Mouse (Mus musculus): ENCODE data around the gene Tmod1. TPM values are rescaled to one million over a fixed set of nuclear protein-coding genes. Genes with fewer than 3 reads are reported as not detected.

Gene Tmod1
- 17.1 and 22.3 TPM in 2 replicates for polyA plus RNA-seq (2012; rRNA removed)

- peak; percentile 71 for DNase-seq
Measured at GRCm38 (mm10) chr4:46038892-46039751, at the start of gene Tmod1. Gene Tmod1, plus strand, starts transcription at chr4:46038935.

GRCm38 (mm10) chr4:45990427-45991135 lies 48.2 kb upstream of the Tmod1 start:
- TF ChIP-seq CTCF (IDR thresholded peaks at IDR 0.05; ENCODE audit: insufficient read depth, low read length) (no peak), POLR2A (IDR thresholded peaks at IDR 0.05; ENCODE audit: borderline replicate concordance, extremely low read depth, low read depth, low read length) (no peak)
- DNase-seq = no peak
- WGBS = 35% methylated on average over 6 of the region's 6 CpGs

More at GRCm38 (mm10) chr4:46038892-46039751, at the start of gene Tmod1:
- TF ChIP-seq POLR2A (IDR thresholded peaks at IDR 0.05; ENCODE audit: borderline replicate concordance, extremely low read depth, low read depth, low read length) (peak; percentile 52; the same call in 1 of the 2 replicates), CTCF (IDR thresholded peaks at IDR 0.05; ENCODE audit: insufficient read depth, low read length) (no peak)
- no peaks in the 10 kb centered on the region; the same call in none of the 2 replicates for H3K4me1 ChIP-seq (ENCODE audit: control insufficient read depth, insufficient read depth, low read length)
- WGBS = 1% methylated on average over 72 of the region's 72 CpGs
- H3K4me3 ChIP-seq (replicated peaks; ENCODE audit: extremely low read depth, low read depth, low read length) = peak within 1 kb of the TSS; percentile 79

DNA sequence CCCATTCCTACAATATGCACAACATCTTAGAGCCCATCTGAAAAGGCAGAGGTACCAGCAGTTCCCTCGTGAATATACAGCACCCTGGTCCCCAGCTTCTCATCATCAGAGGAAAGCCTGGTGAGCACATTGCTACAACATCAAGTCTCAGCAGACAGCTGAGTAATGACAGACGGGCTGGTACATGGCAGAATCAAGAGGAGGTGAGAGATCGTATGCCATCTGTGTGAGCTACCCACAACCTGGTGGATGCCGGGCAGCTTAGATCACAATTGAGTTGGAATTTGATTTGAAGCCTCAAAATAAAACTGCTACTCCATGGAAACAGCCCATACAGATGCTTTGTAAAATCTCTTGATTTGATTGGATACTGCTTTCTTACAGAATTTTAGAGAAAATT lies 40.2 kb upstream of the Tmod1 start:
- WGBS = 83% methylated on average over 4 of the region's 4 CpGs

More at GRCm38 (mm10) chr4:45990427-45991135, 48.2 kb upstream of the Tmod1 start:
- H3K4me3 ChIP-seq (replicated peaks; ENCODE audit: extremely low read depth, low read depth, low read length) = no peak overlapping the region
- peaks cover 9% of the 10 kb centered on the region for H3K4me1 ChIP-seq (ENCODE audit: control insufficient read depth, insufficient read depth, low read length)

DNA sequence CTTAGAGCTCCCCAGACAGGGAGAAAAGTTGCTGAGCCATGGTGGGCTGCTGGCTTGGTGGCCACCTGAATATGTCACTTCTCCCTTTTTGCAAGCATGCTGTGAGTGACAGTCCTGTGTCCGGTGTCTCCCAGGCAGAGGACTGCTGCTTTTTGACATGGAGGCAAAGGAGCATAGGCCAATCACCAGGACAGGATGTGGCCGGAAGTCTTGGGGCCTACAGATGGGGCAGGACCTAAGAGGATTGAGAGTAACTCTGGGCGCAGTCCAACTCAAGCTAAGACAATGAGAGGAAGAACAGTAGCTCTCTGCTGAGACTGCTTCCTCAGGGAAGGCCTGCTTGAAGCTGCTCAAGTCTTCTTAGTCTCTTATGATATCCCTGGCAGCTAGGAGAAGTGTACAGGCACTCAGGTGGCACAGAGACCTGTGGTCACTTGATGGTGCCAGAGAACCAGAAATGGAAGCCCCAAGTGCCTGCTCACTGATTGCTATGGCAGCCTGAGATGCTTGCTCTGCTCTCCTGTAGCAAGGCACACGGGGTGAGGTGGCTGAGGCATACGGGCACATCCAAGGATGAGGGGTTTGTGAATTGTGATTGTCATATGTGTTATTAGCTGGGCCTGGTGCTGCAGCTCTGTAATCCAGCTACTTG lies 30.5 kb upstream of the Tmod1 start:
- no peak for DNase-seq
- TF ChIP-seq POLR2A (IDR thresholded peaks at IDR 0.05; ENCODE audit: borderline replicate concordance, extremely low read depth, low read depth, low read length) (no peak), CTCF (IDR thresholded peaks at IDR 0.05; ENCODE audit: insufficient read depth, low read length) (no peak)
- WGBS = 56% methylated on average over 5 of the region's 5 CpGs

More for the DNA sequence above, 40.2 kb upstream of the Tmod1 start:
- TF ChIP-seq POLR2A (IDR thresholded peaks at IDR 0.05; ENCODE audit: borderline replicate concordance, extremely low read depth, low read depth, low read length) = no peak
- TF ChIP-seq CTCF (IDR thresholded peaks at IDR 0.05; ENCODE audit: insufficient read depth, low read length) = no peak
- no peak overlapping the region for H3K4me3 ChIP-seq (replicated peaks; ENCODE audit: extremely low read depth, low read depth, low read length)
- H3K4me1 ChIP-seq (ENCODE audit: control insufficient read depth, insufficient read depth, low read length) = no peaks in the 10 kb centered on the region
- DNase-seq = no peak

GRCm38 (mm10) chr4:46011698-46012097 lies 27.0 kb upstream of the Tmod1 start:
- TF ChIP-seq CTCF (IDR thresholded peaks at IDR 0.05; ENCODE audit: insufficient read depth, low read length) (no peak), POLR2A (IDR thresholded peaks at IDR 0.05; ENCODE audit: borderline replicate concordance, extremely low read depth, low read depth, low read length) (no peak)
- Histone ChIP-seq H3K4me1 (ENCODE audit: control insufficient read depth, insufficient read depth, low read length) (0 out of 2 replicates have a peak, but pooled peaks cover 2% of the 10 kb centered on the region), H3K4me3 (replicated peaks; ENCODE audit: extremely low read depth, low read depth, low read length) (no peak overlapping the region)
- DNase-seq = no peak
- 91% methylated on average over 2 of the region's 2 CpGs for WGBS

More for the DNA sequence above, 30.5 kb upstream of the Tmod1 start:
- 0 out of 2 replicates have a peak, but pooled peaks cover 2% of the 10 kb centered on the region for H3K4me1 ChIP-seq (ENCODE audit: control insufficient read depth, insufficient read depth, low read length)
- H3K4me3 ChIP-seq (replicated peaks; ENCODE audit: extremely low read depth, low read depth, low read length) = no peak overlapping the region

DNA sequence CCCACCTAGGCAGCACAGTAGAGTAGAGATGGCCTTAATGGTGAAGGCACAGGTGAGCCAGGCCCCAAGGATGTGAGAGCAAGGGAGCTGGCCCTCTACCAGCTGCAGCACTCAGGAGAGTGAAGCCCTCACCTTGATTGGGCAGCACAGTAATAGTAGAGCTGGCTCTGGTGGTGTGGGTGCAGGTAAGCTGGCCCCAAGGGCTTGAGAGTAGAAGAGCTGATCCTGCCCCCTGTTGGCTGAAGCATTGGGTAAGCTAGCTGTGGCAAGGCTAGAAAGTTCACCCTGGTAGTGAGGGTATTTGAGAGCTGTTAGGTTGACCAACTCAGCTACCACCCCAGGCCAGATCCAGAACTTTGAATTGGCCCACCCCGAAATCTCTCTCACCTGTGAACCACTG lies 23.1 kb upstream of the Tmod1 start:
- no peaks in the 10 kb centered on the region for H3K4me1 ChIP-seq (ENCODE audit: control insufficient read depth, insufficient read depth, low read length)
- DNase-seq = no peak
- no peak overlapping the region for H3K4me3 ChIP-seq (replicated peaks; ENCODE audit: extremely low read depth, low read depth, low read length)
- TF ChIP-seq CTCF (IDR thresholded peaks at IDR 0.05; ENCODE audit: insufficient read depth, low read length) = peak; percentile 11; the same call in 1 of the 2 replicates
- no peak for TF ChIP-seq POLR2A (IDR thresholded peaks at IDR 0.05; ENCODE audit: borderline replicate concordance, extremely low read depth, low read depth, low read length)
- 86% methylated on average over 1 of the region's 1 CpGs for WGBS

- no peak overlapping the region for H3K4me3 ChIP-seq (replicated peaks; ENCODE audit: extremely low read depth, low read depth, low read length)
- DNase-seq = no peak
- H3K4me1 ChIP-seq (ENCODE audit: control insufficient read depth, insufficient read depth, low read length) = no peaks in the 10 kb centered on the region
- 83% methylated on average over 3 of the region's 3 CpGs for WGBS
- no peak for TF ChIP-seq POLR2A (IDR thresholded peaks at IDR 0.05; ENCODE audit: borderline replicate concordance, extremely low read depth, low read depth, low read length)
- no peak for TF ChIP-seq CTCF (IDR thresholded peaks at IDR 0.05; ENCODE audit: insufficient read depth, low read length)
Measured at GRCm38 (mm10) chr4:46023021-46023481, 15.7 kb upstream of the Tmod1 start.

- WGBS = 50% methylated on average over 7 of the region's 7 CpGs
- Histone ChIP-seq H3K4me1 (ENCODE audit: control insufficient read depth, insufficient read depth, low read length) (no peaks in the 10 kb centered on the region), H3K4me3 (replicated peaks; ENCODE audit: extremely low read depth, low read depth, low read length) (no peak overlapping the region)
- no peak for DNase-seq
- TF ChIP-seq POLR2A (IDR thresholded peaks at IDR 0.05; ENCODE audit: borderline replicate concordance, extremely low read depth, low read depth, low read length) (no peak), CTCF (IDR thresholded peaks at IDR 0.05; ENCODE audit: insufficient read depth, low read length) (peak; percentile 76)
Measured at GRCm38 (mm10) chr4:46025893-46026292, 12.8 kb upstream of the Tmod1 start.

DNA sequence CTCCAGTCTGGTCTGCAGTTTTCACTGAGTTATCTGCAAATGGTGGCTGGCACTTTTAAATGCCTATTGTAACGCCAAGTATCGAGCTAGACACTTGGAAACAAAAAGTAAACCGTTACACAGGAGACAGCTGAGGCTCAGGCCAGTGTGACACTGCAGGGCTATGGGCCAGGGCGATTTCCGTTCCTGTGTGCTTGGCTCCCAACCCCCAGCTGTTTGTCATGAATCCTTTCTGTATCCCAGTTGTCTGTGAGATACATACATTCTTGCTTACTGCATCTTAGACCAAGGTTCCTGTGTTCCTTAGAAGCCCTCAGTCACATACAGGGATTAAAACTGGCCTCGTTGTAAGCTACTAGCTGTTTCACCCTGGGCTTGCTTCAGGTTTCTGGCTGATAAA lies 10.5 kb upstream of the Tmod1 start:
- DNase-seq = no peak
- 49% methylated on average over 6 of the region's 6 CpGs for WGBS
- TF ChIP-seq CTCF (IDR thresholded peaks at IDR 0.05; ENCODE audit: insufficient read depth, low read length) = no peak
- no peak for TF ChIP-seq POLR2A (IDR thresholded peaks at IDR 0.05; ENCODE audit: borderline replicate concordance, extremely low read depth, low read depth, low read length)
- no peak overlapping the region for H3K4me3 ChIP-seq (replicated peaks; ENCODE audit: extremely low read depth, low read depth, low read length)
- H3K4me1 ChIP-seq (ENCODE audit: control insufficient read depth, insufficient read depth, low read length) = peaks cover 2% of the 10 kb centered on the region

Data from lung, adult 2 months (tissue).